Mouse (Mus musculus) cerebellum, adult 2 months (tissue): ENCODE measurements at regions not wholly inside any gene's neighbourhood (a gene's known extent, or its start where the extent isn't known, plus 50 kb on each side); places are given as distances from the start of the nearest gene placed in this dataset.

Experiments used
- DNase-seq, 2 experiments: peaks; one replicate each; pipeline ENCODE4 v3.0.0; 2021
- H3K27ac ChIP-seq: fragments of 200-500 bp; 2 replicates; pipeline ENCODE4 v1.5.1; 2012; ENCODE audit warnings: low read length, control low read depth, inconsistent platforms; ENCODE audit not compliant: insufficient read depth
- H3K27me3 ChIP-seq: fragments of 200-500 bp; 2 replicates; pipeline ENCODE4 v1.6.1; 2012; ENCODE audit warnings: inconsistent platforms, mild to moderate bottlenecking, low read length, moderate library complexity; ENCODE audit not compliant: control insufficient read depth, insufficient read depth
- H3K4me1 ChIP-seq: fragments of 200-500 bp; 2 replicates; pipeline ENCODE4 v1.6.1; 2011; ENCODE audit warnings: low read length; ENCODE audit not compliant: control insufficient read depth, insufficient read depth
- H3K4me3 ChIP-seq: fragments of 200-500 bp; replicated peaks from 2 replicates; pipeline ENCODE3; 2011; ENCODE audit warnings: mild to moderate bottlenecking, low read depth, low read length, control low read depth; ENCODE audit not compliant: insufficient read depth
- CTCF ChIP-seq: fragments of 200-500 bp; IDR thresholded peaks from 2 replicates; pipeline ENCODE4 v1.5.1; 2011; ENCODE audit warnings: low read depth, mild to moderate bottlenecking, control low read depth, low read length, moderate library complexity, borderline replicate concordance; ENCODE audit not compliant: insufficient read depth
- POLR2A ChIP-seq: fragments of 200-500 bp; IDR thresholded peaks from 2 replicates; pipeline ENCODE4 v1.6.1; 2011; ENCODE audit warnings: low read length, control low read depth, borderline replicate concordance; ENCODE audit not compliant: insufficient read depth
- WGBS: fragments of 180-500 bp; shearing (Covaris S2); methylation state at CpG from one replicate; pipeline ENCODE4 v1.1.7; 2018; 5-methylcytosine and 5-hydroxymethylcytosine counted together

- Histone ChIP-seq H3K4me1 (no peaks in the 10 kb centered on the region), H3K4me3 (no peak overlapping the region), H3K27ac (no peak overlapping the region), H3K27me3 (no peaks in the 10 kb centered on the region)
- WGBS: 35% methylated on average over 1 of the region's 1 CpGs
- no peak for DNase-seq
- TF ChIP-seq CTCF (no peak), POLR2A (no peak)
These were observed 337.0 kb upstream of the Olfr161 start for GRCm38 (mm10) chr16:3253885-3254284.

- Histone ChIP-seq H3K4me1 (no peaks in the 10 kb centered on the region), H3K27ac (no peak overlapping the region), H3K27me3 (no peaks in the 10 kb centered on the region), H3K4me3 (no peak overlapping the region)
- DNase-seq: no peak
- TF ChIP-seq POLR2A: no peak
- no peak for TF ChIP-seq CTCF
These were observed 334.8 kb upstream of the Olfr161 start for GRCm38 (mm10) chr16:3256051-3256450.

GRCm38 (mm10) chr16:3265351-3265750 is 325.5 kb upstream of the Olfr161 start:
- no peaks in the 10 kb centered on the region for H3K27me3 ChIP-seq
- no peak for DNase-seq
- H3K27ac ChIP-seq: no peak overlapping the region
- 89% methylated on average over 1 of the region's 1 CpGs for WGBS
- no peaks in the 10 kb centered on the region for H3K4me1 ChIP-seq
- no peak overlapping the region for H3K4me3 ChIP-seq
- TF ChIP-seq POLR2A (no peak), CTCF (no peak)

- Histone ChIP-seq H3K27me3 (no peaks in the 10 kb centered on the region), H3K4me3 (no peak overlapping the region), H3K4me1 (no peaks in the 10 kb centered on the region), H3K27ac (no peak overlapping the region)
- 46% methylated on average over 2 of the region's 2 CpGs for WGBS
- TF ChIP-seq CTCF: no peak
- TF ChIP-seq POLR2A: no peak
- no peak for DNase-seq
These were observed 318.9 kb upstream of the Olfr161 start for GRCm38 (mm10) chr16:3271819-3272490.

GRCm38 (mm10) chr16:3273427-3273826 is 317.4 kb upstream of the Olfr161 start:
- TF ChIP-seq POLR2A: no peak
- TF ChIP-seq CTCF: no peak
- H3K4me1 ChIP-seq: no peaks in the 10 kb centered on the region
- no peak overlapping the region for H3K4me3 ChIP-seq
- 74% methylated on average over 2 of the region's 2 CpGs for WGBS
- no peak for DNase-seq
- H3K27ac ChIP-seq: no peak overlapping the region
- no peaks in the 10 kb centered on the region for H3K27me3 ChIP-seq
